Mouse (Mus musculus) limb, embryonic 15.5 days (tissue): Measurements from ENCODE around the gene Nrxn1. TPM values are rescaled to one million over a fixed set of nuclear protein-coding genes. Genes with fewer than 3 reads are reported as not detected.

Experiments used
- ATAC-seq: fragments of 200-750 bp; cut with Nextera tagmentation; 2 replicates; pipeline ENCODE4 v1.8.0; 2017; ENCODE audit warnings: low read depth, moderate TSS enrichment; ENCODE audit not compliant: insufficient number of reproducible peaks, low FRiP score, low TSS enrichment
- H3K27ac ChIP-seq: fragments of 300-500 bp; sonication (generic); 2 replicates; pipeline ENCODE4 v1.5.1; 2015; ENCODE audit warnings: moderate library complexity, mild to moderate bottlenecking, inconsistent platforms
- H3K27me3 ChIP-seq: fragments of 300-500 bp; sonication (generic); 2 replicates; pipeline ENCODE4 v1.6.1; 2015; ENCODE audit warnings: inconsistent platforms
- H3K36me3 ChIP-seq: fragments of 300-500 bp; sonication (generic); 2 replicates; pipeline ENCODE4 v1.6.1; 2015; ENCODE audit warnings: inconsistent platforms
- H3K4me1 ChIP-seq: fragments of 300-500 bp; sonication (generic); 2 replicates; pipeline ENCODE4 v1.6.1; 2015; ENCODE audit warnings: inconsistent platforms
- H3K4me2 ChIP-seq: fragments of 300-500 bp; sonication (generic); 2 replicates; pipeline ENCODE4 v1.6.1; 2015; ENCODE audit warnings: mild to moderate bottlenecking, inconsistent platforms
- H3K4me3 ChIP-seq: fragments of 300-500 bp; sonication (generic); 2 replicates; pipeline ENCODE4 v1.5.1; 2015; ENCODE audit warnings: mild to moderate bottlenecking, inconsistent platforms
- H3K9ac ChIP-seq: fragments of 300-500 bp; sonication (generic); 2 replicates; pipeline ENCODE4 v1.6.1; 2015; ENCODE audit warnings: inconsistent platforms
- H3K9me3 ChIP-seq: fragments of 300-500 bp; sonication (generic); 2 replicates; pipeline ENCODE4 v1.6.1; 2016; ENCODE audit warnings: inconsistent platforms
- WGBS: fragments of 180-500 bp; shearing (Covaris S2); methylation state at CpG from one replicate; pipeline ENCODE4 v1.1.7; 2015; 5-methylcytosine and 5-hydroxymethylcytosine counted together
- polyA plus RNA-seq: library from polyadenylated mRNA; unstranded; fragments of >200 nt; fragmentation: Nextera tagmentation; extraction: Ambion mirVana; gene quantifications from 2 replicates; pipeline ENCODE4 v1.2.1, GENCODE M21; 2015

The Nrxn1 gene
- polyA plus RNA-seq, 1 experiment from 2014 or later = 12.4 TPM

GRCm38 (mm10) chr17:90696071-90696800 lies 396.6 kb downstream of the Nrxn1 start:
- 17% methylated on average over 6 of the region's 6 CpGs for WGBS
- no peaks in the 10 kb centered on the region for H3K27me3 ChIP-seq
- H3K9ac ChIP-seq = no peak overlapping the region
- H3K36me3 ChIP-seq = no peaks in the 10 kb centered on the region
- H3K27ac ChIP-seq = no peak overlapping the region
- no peaks in the 10 kb centered on the region for H3K4me1 ChIP-seq
- H3K4me3 ChIP-seq = no peak overlapping the region
- no peak overlapping the region for H3K4me2 ChIP-seq
- no peak for ATAC-seq
- no peaks in the 10 kb centered on the region for H3K9me3 ChIP-seq

GRCm38 (mm10) chr17:90695086-90695584 lies 397.7 kb downstream of the Nrxn1 start:
- no peak for ATAC-seq
- no peaks in the 10 kb centered on the region for H3K27me3 ChIP-seq
- no peak overlapping the region for H3K27ac ChIP-seq
- no peak overlapping the region for H3K4me3 ChIP-seq
- no peak overlapping the region for H3K9ac ChIP-seq
- H3K4me2 ChIP-seq = no peak overlapping the region
- no peaks in the 10 kb centered on the region for H3K36me3 ChIP-seq
- no peaks in the 10 kb centered on the region for H3K4me1 ChIP-seq
- 88% methylated on average over 5 of the region's 5 CpGs for WGBS
- H3K9me3 ChIP-seq = no peaks in the 10 kb centered on the region

GRCm38 (mm10) chr17:90684172-90684571 lies 408.7 kb downstream of the Nrxn1 start:
- no peak for ATAC-seq
- no peaks in the 10 kb centered on the region for H3K9me3 ChIP-seq
- no peaks in the 10 kb centered on the region for H3K4me1 ChIP-seq
- no peak overlapping the region for H3K27ac ChIP-seq
- no peak overlapping the region for H3K4me2 ChIP-seq
- no peaks in the 10 kb centered on the region for H3K27me3 ChIP-seq
- H3K4me3 ChIP-seq = no peak overlapping the region
- no peaks in the 10 kb centered on the region for H3K36me3 ChIP-seq
- H3K9ac ChIP-seq = no peak overlapping the region

- WGBS = 65% methylated on average over 1 of the region's 1 CpGs
- H3K4me2 ChIP-seq = no peak overlapping the region
- no peak overlapping the region for H3K4me3 ChIP-seq
- no peaks in the 10 kb centered on the region for H3K36me3 ChIP-seq
- H3K27ac ChIP-seq = no peak overlapping the region
- H3K9ac ChIP-seq = no peak overlapping the region
- no peaks in the 10 kb centered on the region for H3K4me1 ChIP-seq
- H3K27me3 ChIP-seq = no peaks in the 10 kb centered on the region
- no peak for ATAC-seq
- H3K9me3 ChIP-seq = no peaks in the 10 kb centered on the region
Measured at GRCm38 (mm10) chr17:90681019-90681418, 411.9 kb downstream of the Nrxn1 start.

GRCm38 (mm10) chr17:90676676-90677075 lies 416.2 kb downstream of the Nrxn1 start:
- Histone ChIP-seq H3K36me3 (no peaks in the 10 kb centered on the region), H3K4me1 (no peaks in the 10 kb centered on the region), H3K9ac (no peak overlapping the region), H3K9me3 (no peaks in the 10 kb centered on the region), H3K27me3 (no peaks in the 10 kb centered on the region), H3K4me3 (no peak overlapping the region), H3K4me2 (no peak overlapping the region), H3K27ac (no peak overlapping the region)
- ATAC-seq = no peak
- WGBS = 57% methylated on average over 2 of the region's 2 CpGs

- no peaks in the 10 kb centered on the region for H3K9me3 ChIP-seq
- no peaks in the 10 kb centered on the region for H3K27me3 ChIP-seq
- H3K36me3 ChIP-seq = no peaks in the 10 kb centered on the region
- no peak overlapping the region for H3K27ac ChIP-seq
- WGBS = 89% methylated on average over 2 of the region's 2 CpGs
- ATAC-seq = no peak
- no peaks in the 10 kb centered on the region for H3K4me1 ChIP-seq
- H3K4me3 ChIP-seq = no peak overlapping the region
- H3K4me2 ChIP-seq = no peak overlapping the region
- H3K9ac ChIP-seq = no peak overlapping the region
Measured at GRCm38 (mm10) chr17:90662318-90662717, 430.6 kb downstream of the Nrxn1 start.

GRCm38 (mm10) chr17:90654506-90654905 lies 438.4 kb downstream of the Nrxn1 start:
- ATAC-seq = no peak
- Histone ChIP-seq H3K27ac (no peak overlapping the region), H3K4me1 (no peaks in the 10 kb centered on the region; the same call in 1 of the 2 replicates), H3K4me3 (no peak overlapping the region), H3K9ac (no peak overlapping the region), H3K36me3 (no peaks in the 10 kb centered on the region), H3K27me3 (no peaks in the 10 kb centered on the region), H3K9me3 (no peaks in the 10 kb centered on the region), H3K4me2 (no peak overlapping the region)
- WGBS = 84% methylated on average over 1 of the region's 1 CpGs

GRCm38 (mm10) chr17:90653347-90653746 lies 439.5 kb downstream of the Nrxn1 start:
- no peaks in the 10 kb centered on the region for H3K27me3 ChIP-seq
- no peak overlapping the region for H3K9ac ChIP-seq
- WGBS = 44% methylated on average over 2 of the region's 2 CpGs
- ATAC-seq = no peak
- H3K36me3 ChIP-seq = no peaks in the 10 kb centered on the region
- H3K4me3 ChIP-seq = no peak overlapping the region
- H3K4me2 ChIP-seq = no peak overlapping the region
- 0 out of 2 replicates have a peak overlapping the region, but pooled peaks have one; percentile 54 for H3K27ac ChIP-seq
- no peaks in the 10 kb centered on the region; the same call in 1 of the 2 replicates for H3K4me1 ChIP-seq
- H3K9me3 ChIP-seq = no peaks in the 10 kb centered on the region

GRCm38 (mm10) chr17:90650279-90650678 lies 442.6 kb downstream of the Nrxn1 start:
- Histone ChIP-seq H3K27ac (no peak overlapping the region), H3K27me3 (no peaks in the 10 kb centered on the region), H3K4me2 (no peak overlapping the region), H3K36me3 (no peaks in the 10 kb centered on the region), H3K9me3 (no peaks in the 10 kb centered on the region), H3K4me3 (no peak overlapping the region), H3K4me1 (no peaks in the 10 kb centered on the region; the same call in 1 of the 2 replicates), H3K9ac (no peak overlapping the region)
- WGBS = 73% methylated on average over 1 of the region's 1 CpGs
- ATAC-seq = no peak

GRCm38 (mm10) chr17:90638970-90639524 lies 453.8 kb downstream of the Nrxn1 start:
- Histone ChIP-seq H3K4me2 (no peak overlapping the region), H3K27me3 (no peaks in the 10 kb centered on the region), H3K9ac (no peak overlapping the region), H3K36me3 (no peaks in the 10 kb centered on the region), H3K4me1 (no peaks in the 10 kb centered on the region), H3K4me3 (no peak overlapping the region), H3K9me3 (no peaks in the 10 kb centered on the region), H3K27ac (no peak overlapping the region)
- 59% methylated on average over 2 of the region's 2 CpGs for WGBS
- ATAC-seq = no peak

- no peak overlapping the region for H3K4me3 ChIP-seq
- no peaks in the 10 kb centered on the region for H3K4me1 ChIP-seq
- H3K27ac ChIP-seq = no peak overlapping the region
- WGBS = 64% methylated on average over 4 of the region's 4 CpGs
- H3K9me3 ChIP-seq = no peaks in the 10 kb centered on the region
- ATAC-seq = no peak
- H3K4me2 ChIP-seq = no peak overlapping the region
- H3K27me3 ChIP-seq = no peaks in the 10 kb centered on the region
- H3K36me3 ChIP-seq = no peaks in the 10 kb centered on the region
- no peak overlapping the region for H3K9ac ChIP-seq
Measured at GRCm38 (mm10) chr17:90638183-90638727, 454.6 kb downstream of the Nrxn1 start.

GRCm38 (mm10) chr17:90631371-90631770 lies 461.5 kb downstream of the Nrxn1 start:
- 55% methylated on average over 2 of the region's 2 CpGs for WGBS
- Histone ChIP-seq H3K27me3 (no peaks in the 10 kb centered on the region), H3K4me3 (no peak overlapping the region), H3K9ac (no peak overlapping the region), H3K4me2 (no peak overlapping the region), H3K36me3 (no peaks in the 10 kb centered on the region), H3K9me3 (no peaks in the 10 kb centered on the region), H3K27ac (no peak overlapping the region), H3K4me1 (no peaks in the 10 kb centered on the region)
- ATAC-seq = no peak
